Mouse (Mus musculus): ENCODE data around the gene Yjefn3. TPM values are rescaled to one million over a fixed set of nuclear protein-coding genes. Genes with fewer than 3 reads are reported as not detected.

The Yjefn3 gene
- polyA plus RNA-seq, 1 experiment from 2014 or later, result 5.0 TPM

GRCm38 (mm10) chr8:69880841-69881240 is 21.7 kb downstream of the Yjefn3 start:
- WGBS, result 13% methylated on average over 37 of the region's 37 CpGs
- DNase-seq (ENCODE audit: low spot score), result no peak
- H3K9ac ChIP-seq (ENCODE audit: low read length), result no peak overlapping the region

GRCm38 (mm10) chr8:69879678-69880077 is 22.8 kb downstream of the Yjefn3 start:
- 59% methylated on average over 8 of the region's 8 CpGs for WGBS
- ATAC-seq (replicated peaks; ENCODE audit: low FRiP score, low TSS enrichment, low read depth) (no peak), DNase-seq (ENCODE audit: low spot score) (no peak)
- no peaks in the 10 kb centered on the region; the same call in 1 of the 2 replicates for H3K9me3 ChIP-seq (ENCODE audit: control insufficient read depth, low read length)
- H3K27me3 ChIP-seq (replicated peaks; ENCODE audit: control insufficient read depth, insufficient read depth, low read length), result peaks cover 70% of the 10 kb centered on the region
- H3K9ac ChIP-seq (ENCODE audit: low read length), result no peak overlapping the region
- peaks cover 4% of the 10 kb centered on the region; the same call in 1 of the 2 replicates for H3K4me1 ChIP-seq (replicated peaks; ENCODE audit: control insufficient read depth, insufficient read depth, low read length)
- no peaks in the 10 kb centered on the region for H3K36me3 ChIP-seq (ENCODE audit: control insufficient read depth, insufficient read depth, low read length)
- H3K4me2 ChIP-seq (ENCODE audit: low read length), result no peak overlapping the region
- no peak overlapping the region for H3K27ac ChIP-seq (ENCODE audit: low read depth)
- H3K4me3 ChIP-seq (ENCODE audit: low read depth, low read length), result no peak overlapping the region

More at GRCm38 (mm10) chr8:69880841-69881240, 21.7 kb downstream of the Yjefn3 start:
- Histone ChIP-seq H3K27me3 (replicated peaks; ENCODE audit: control insufficient read depth, insufficient read depth, low read length) (peaks cover 82% of the 10 kb centered on the region), H3K9me3 (ENCODE audit: control insufficient read depth, low read length) (no peaks in the 10 kb centered on the region; the same call in 1 of the 2 replicates), H3K36me3 (ENCODE audit: control insufficient read depth, insufficient read depth, low read length) (no peaks in the 10 kb centered on the region), H3K4me2 (ENCODE audit: low read length) (peak overlapping the region; percentile 53), H3K27ac (ENCODE audit: low read depth) (no peak overlapping the region), H3K4me1 (replicated peaks; ENCODE audit: control insufficient read depth, insufficient read depth, low read length) (peaks cover 4% of the 10 kb centered on the region; the same call in 1 of the 2 replicates), H3K4me3 (ENCODE audit: low read depth, low read length) (0 out of 2 replicates have a peak overlapping the region, but pooled peaks have one; percentile 41)
- ATAC-seq (replicated peaks; ENCODE audit: low FRiP score, low TSS enrichment, low read depth), result no peak

GRCm38 (mm10) chr8:69877992-69878391 is 24.5 kb downstream of the Yjefn3 start:
- ATAC-seq (replicated peaks; ENCODE audit: low FRiP score, low TSS enrichment, low read depth) (no peak), DNase-seq (ENCODE audit: low spot score) (no peak)
- Histone ChIP-seq H3K36me3 (ENCODE audit: control insufficient read depth, insufficient read depth, low read length) (no peaks in the 10 kb centered on the region), H3K4me3 (ENCODE audit: low read depth, low read length) (no peak overlapping the region), H3K27me3 (replicated peaks; ENCODE audit: control insufficient read depth, insufficient read depth, low read length) (peaks cover 53% of the 10 kb centered on the region), H3K9ac (ENCODE audit: low read length) (no peak overlapping the region), H3K27ac (ENCODE audit: low read depth) (no peak overlapping the region), H3K9me3 (ENCODE audit: control insufficient read depth, low read length) (no peaks in the 10 kb centered on the region; the same call in 1 of the 2 replicates), H3K4me1 (replicated peaks; ENCODE audit: control insufficient read depth, insufficient read depth, low read length) (peaks cover 4% of the 10 kb centered on the region; the same call in 1 of the 2 replicates), H3K4me2 (ENCODE audit: low read length) (no peak overlapping the region)
- WGBS, result 58% methylated on average over 3 of the region's 3 CpGs

GRCm38 (mm10) chr8:69877396-69877795 is 25.1 kb downstream of the Yjefn3 start:
- Histone ChIP-seq H3K4me1 (replicated peaks; ENCODE audit: control insufficient read depth, insufficient read depth, low read length) (peaks cover 4% of the 10 kb centered on the region; the same call in 1 of the 2 replicates), H3K27ac (ENCODE audit: low read depth) (no peak overlapping the region), H3K27me3 (replicated peaks; ENCODE audit: control insufficient read depth, insufficient read depth, low read length) (peaks cover 47% of the 10 kb centered on the region), H3K4me3 (ENCODE audit: low read depth, low read length) (no peak overlapping the region), H3K9me3 (ENCODE audit: control insufficient read depth, low read length) (no peaks in the 10 kb centered on the region; the same call in 1 of the 2 replicates), H3K4me2 (ENCODE audit: low read length) (no peak overlapping the region), H3K9ac (ENCODE audit: low read length) (no peak overlapping the region), H3K36me3 (ENCODE audit: control insufficient read depth, insufficient read depth, low read length) (no peaks in the 10 kb centered on the region)
- ATAC-seq (replicated peaks; ENCODE audit: low FRiP score, low TSS enrichment, low read depth), result no peak
- no peak for DNase-seq (ENCODE audit: low spot score)
- WGBS, result 93% methylated on average over 4 of the region's 4 CpGs

GRCm38 (mm10) chr8:69876967-69877366 is 25.5 kb downstream of the Yjefn3 start:
- no peak overlapping the region for H3K4me2 ChIP-seq (ENCODE audit: low read length)
- WGBS, result 72% methylated on average over 10 of the region's 10 CpGs
- no peaks in the 10 kb centered on the region for H3K36me3 ChIP-seq (ENCODE audit: control insufficient read depth, insufficient read depth, low read length)
- no peak for ATAC-seq (replicated peaks; ENCODE audit: low FRiP score, low TSS enrichment, low read depth)
- H3K27me3 ChIP-seq (replicated peaks; ENCODE audit: control insufficient read depth, insufficient read depth, low read length), result peaks cover 43% of the 10 kb centered on the region
- H3K4me3 ChIP-seq (ENCODE audit: low read depth, low read length), result no peak overlapping the region
- no peak overlapping the region for H3K27ac ChIP-seq (ENCODE audit: low read depth)
- H3K9me3 ChIP-seq (ENCODE audit: control insufficient read depth, low read length), result no peaks in the 10 kb centered on the region; the same call in 1 of the 2 replicates
- no peak overlapping the region for H3K9ac ChIP-seq (ENCODE audit: low read length)
- DNase-seq (ENCODE audit: low spot score), result no peak
- H3K4me1 ChIP-seq (replicated peaks; ENCODE audit: control insufficient read depth, insufficient read depth, low read length), result peaks cover 4% of the 10 kb centered on the region; the same call in 1 of the 2 replicates

GRCm38 (mm10) chr8:69876097-69876496 is 26.4 kb downstream of the Yjefn3 start:
- no peaks in the 10 kb centered on the region for H3K36me3 ChIP-seq (ENCODE audit: control insufficient read depth, insufficient read depth, low read length)
- DNase-seq (ENCODE audit: low spot score) (no peak), ATAC-seq (replicated peaks; ENCODE audit: low FRiP score, low TSS enrichment, low read depth) (no peak)
- H3K4me1 ChIP-seq (replicated peaks; ENCODE audit: control insufficient read depth, insufficient read depth, low read length), result no peaks in the 10 kb centered on the region
- H3K27me3 ChIP-seq (replicated peaks; ENCODE audit: control insufficient read depth, insufficient read depth, low read length), result peaks cover 34% of the 10 kb centered on the region
- no peaks in the 10 kb centered on the region for H3K9me3 ChIP-seq (ENCODE audit: control insufficient read depth, low read length)
- 48% methylated on average over 10 of the region's 10 CpGs for WGBS
- H3K4me3 ChIP-seq (ENCODE audit: low read depth, low read length), result no peak overlapping the region
- no peak overlapping the region for H3K9ac ChIP-seq (ENCODE audit: low read length)
- H3K4me2 ChIP-seq (ENCODE audit: low read length), result no peak overlapping the region
- H3K27ac ChIP-seq (ENCODE audit: low read depth), result no peak overlapping the region

GRCm38 (mm10) chr8:69874654-69875053 is 27.9 kb downstream of the Yjefn3 start:
- WGBS, result 85% methylated on average over 13 of the region's 13 CpGs

GRCm38 (mm10) chr8:69874155-69874554 is 28.4 kb downstream of the Yjefn3 start:
- Histone ChIP-seq H3K36me3 (ENCODE audit: control insufficient read depth, insufficient read depth, low read length) (no peaks in the 10 kb centered on the region), H3K4me2 (ENCODE audit: low read length) (no peak overlapping the region), H3K9me3 (ENCODE audit: control insufficient read depth, low read length) (no peaks in the 10 kb centered on the region), H3K4me3 (ENCODE audit: low read depth, low read length) (no peak overlapping the region), H3K9ac (ENCODE audit: low read length) (no peak overlapping the region), H3K27ac (ENCODE audit: low read depth) (no peak overlapping the region), H3K27me3 (replicated peaks; ENCODE audit: control insufficient read depth, insufficient read depth, low read length) (peaks cover 15% of the 10 kb centered on the region), H3K4me1 (replicated peaks; ENCODE audit: control insufficient read depth, insufficient read depth, low read length) (no peaks in the 10 kb centered on the region)
- 9% methylated on average over 9 of the region's 9 CpGs for WGBS
- DNase-seq (ENCODE audit: low spot score) (peak; percentile 92), ATAC-seq (replicated peaks; ENCODE audit: low FRiP score, low TSS enrichment, low read depth) (no peak)

More at GRCm38 (mm10) chr8:69874654-69875053, 27.9 kb downstream of the Yjefn3 start:
- Histone ChIP-seq H3K27ac (ENCODE audit: low read depth) (no peak overlapping the region), H3K4me3 (ENCODE audit: low read depth, low read length) (no peak overlapping the region), H3K9me3 (ENCODE audit: control insufficient read depth, low read length) (no peaks in the 10 kb centered on the region), H3K27me3 (replicated peaks; ENCODE audit: control insufficient read depth, insufficient read depth, low read length) (peaks cover 20% of the 10 kb centered on the region), H3K9ac (ENCODE audit: low read length) (no peak overlapping the region), H3K4me1 (replicated peaks; ENCODE audit: control insufficient read depth, insufficient read depth, low read length) (no peaks in the 10 kb centered on the region), H3K4me2 (ENCODE audit: low read length) (no peak overlapping the region), H3K36me3 (ENCODE audit: control insufficient read depth, insufficient read depth, low read length) (no peaks in the 10 kb centered on the region)
- ATAC-seq (replicated peaks; ENCODE audit: low FRiP score, low TSS enrichment, low read depth), result no peak
- no peak for DNase-seq (ENCODE audit: low spot score)

GRCm38 (mm10) chr8:69870907-69871306 is 31.6 kb downstream of the Yjefn3 start:
- DNase-seq (ENCODE audit: low spot score) (no peak), ATAC-seq (replicated peaks; ENCODE audit: low FRiP score, low TSS enrichment, low read depth) (no peak)
- Histone ChIP-seq H3K36me3 (ENCODE audit: control insufficient read depth, insufficient read depth, low read length) (no peaks in the 10 kb centered on the region), H3K27ac (ENCODE audit: low read depth) (no peak overlapping the region), H3K4me3 (ENCODE audit: low read depth, low read length) (no peak overlapping the region), H3K9ac (ENCODE audit: low read length) (no peak overlapping the region), H3K27me3 (replicated peaks; ENCODE audit: control insufficient read depth, insufficient read depth, low read length) (no peaks in the 10 kb centered on the region), H3K4me2 (ENCODE audit: low read length) (no peak overlapping the region), H3K4me1 (replicated peaks; ENCODE audit: control insufficient read depth, insufficient read depth, low read length) (no peaks in the 10 kb centered on the region), H3K9me3 (ENCODE audit: control insufficient read depth, low read length) (no peaks in the 10 kb centered on the region)
- 85% methylated on average over 6 of the region's 6 CpGs for WGBS
